Mouse (Mus musculus): Measurements from ENCODE around the gene Plekhm1.

DNA sequence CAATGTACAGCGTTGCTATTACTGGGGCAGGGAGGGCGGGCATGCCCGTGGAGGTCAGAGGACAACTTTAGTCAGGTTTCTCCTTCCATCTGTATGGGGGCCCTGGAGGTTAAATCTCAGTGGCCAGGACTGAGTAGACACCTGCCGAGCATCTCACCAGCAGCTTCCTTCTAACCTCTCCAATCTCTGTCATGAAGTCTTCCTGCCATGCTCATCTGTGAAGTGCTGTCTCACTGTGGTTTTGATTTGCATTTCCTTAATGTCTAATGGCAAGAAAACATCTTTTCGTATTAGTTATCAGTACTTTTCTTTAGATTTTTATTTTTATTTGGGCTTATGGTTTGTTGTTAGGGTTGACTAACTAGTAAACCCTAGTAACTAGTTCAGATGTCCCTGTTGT lies 32.0 kb downstream of the Plekhm1 start:
- TF ChIP-seq CTCF (IDR thresholded peaks at IDR 0.05; ENCODE audit: insufficient read depth, low read length) (no peak), POLR2A (IDR thresholded peaks at IDR 0.05; ENCODE audit: borderline replicate concordance, extremely low read depth, low read depth, low read length) (no peak)

All from lung, adult 2 months (tissue).